Mouse (Mus musculus): Measurements from ENCODE around the gene Sde2.
"Not testable (repeated sequence)": the region's sequence is repeated elsewhere in the genome, so short reads cannot be mapped to it uniquely, and the experiment has no call there.

Gene Sde2

GRCm38 (mm10) chr1:180888556-180889042 lies 37.7 kb downstream of the Sde2 start:
- DNase-seq (ENCODE audit: low spot score in 2 of 2): no peak

- no peak for DNase-seq (ENCODE audit: low spot score in 2 of 2)
Measured at GRCm38 (mm10) chr1:180889172-180889571, 38.2 kb downstream of the Sde2 start.

- DNase-seq (ENCODE audit: low spot score in 2 of 2): no peak
Measured at GRCm38 (mm10) chr1:180889841-180890240, 38.9 kb downstream of the Sde2 start.

- DNase-seq (ENCODE audit: low spot score in 2 of 2): no peak
Measured at GRCm38 (mm10) chr1:180892808-180893207, 41.9 kb downstream of the Sde2 start, which contains the start of gene Lefty2. Lefty2 (plus strand) TSS chr1:180893108.

- DNase-seq (ENCODE audit: low spot score in 2 of 2): not testable (repeated sequence)
Measured at GRCm38 (mm10) chr1:180894088-180894987, 43.4 kb downstream of the Sde2 start.

GRCm38 (mm10) chr1:180901107-180901506 lies 50.2 kb downstream of the Sde2 start:
- no peak for DNase-seq (ENCODE audit: low spot score in 2 of 2)

- DNase-seq (ENCODE audit: low spot score in 2 of 2): no peak
Measured at GRCm38 (mm10) chr1:180902915-180903314, 52.0 kb downstream of the Sde2 start.

GRCm38 (mm10) chr1:180903666-180904038 lies 52.7 kb downstream of the Sde2 start:
- DNase-seq (ENCODE audit: low spot score in 2 of 2): peak in 1 of 2 experiments; percentile 13

- peak; percentile 81 to 95 for DNase-seq (ENCODE audit: low spot score in 2 of 2)
Measured at GRCm38 (mm10) chr1:180904039-180904814, 53.3 kb downstream of the Sde2 start, which contains the start of gene Pycr2. Pycr2 (plus strand) TSS chr1:180904293.

- no peak for DNase-seq (ENCODE audit: low spot score in 2 of 2)
Measured at GRCm38 (mm10) chr1:180904815-180905080, 53.8 kb downstream of the Sde2 start.

- no peak for DNase-seq (ENCODE audit: low spot score in 2 of 2)
Measured at GRCm38 (mm10) chr1:180905307-180905706, 54.4 kb downstream of the Sde2 start.

GRCm38 (mm10) chr1:180905876-180906275 lies 54.9 kb downstream of the Sde2 start:
- DNase-seq (ENCODE audit: low spot score in 2 of 2): no peak

GRCm38 (mm10) chr1:180906461-180907147 lies 55.7 kb downstream of the Sde2 start:
- DNase-seq (ENCODE audit: low spot score in 2 of 2): no peak

- no peak for DNase-seq (ENCODE audit: low spot score in 2 of 2)
Measured at GRCm38 (mm10) chr1:180911138-180911537, 60.2 kb downstream of the Sde2 start.

GRCm38 (mm10) chr1:180911653-180912287 lies 60.8 kb downstream of the Sde2 start:
- no peak for DNase-seq (ENCODE audit: low spot score in 2 of 2)

GRCm38 (mm10) chr1:180912792-180913191 lies 61.9 kb downstream of the Sde2 start:
- DNase-seq (ENCODE audit: low spot score in 2 of 2): no peak

GRCm38 (mm10) chr1:180913797-180914196 lies 62.9 kb downstream of the Sde2 start:
- no peak for DNase-seq (ENCODE audit: low spot score in 2 of 2)

GRCm38 (mm10) chr1:180916425-180916824 lies 65.5 kb downstream of the Sde2 start:
- no peak for DNase-seq (ENCODE audit: low spot score in 2 of 2)

- no peak for DNase-seq (ENCODE audit: low spot score in 2 of 2)
Measured at GRCm38 (mm10) chr1:180917053-180917452, 66.1 kb downstream of the Sde2 start.
